Mouse (Mus musculus) forebrain, embryonic 13.5 days (tissue): ENCODE measurements around the gene Ubtd1. TPM values are rescaled to one million over a fixed set of nuclear protein-coding genes. Genes with fewer than 3 reads are reported as not detected.

Experiments used
- ATAC-seq: fragments of 200-750 bp; cut with Nextera tagmentation; 2 replicates; pipeline ENCODE4 v1.8.0; 2017
- H3K27ac ChIP-seq: fragments of 300-500 bp; sonication (generic); 2 replicates; pipeline ENCODE4 v1.5.1; 2015; ENCODE audit warnings: inconsistent platforms, mild to moderate bottlenecking, moderate library complexity
- H3K27me3 ChIP-seq: fragments of 300-500 bp; sonication (generic); 2 replicates; pipeline ENCODE4 v1.6.1; 2015; ENCODE audit warnings: mild to moderate bottlenecking, inconsistent platforms
- H3K36me3 ChIP-seq: fragments of 300-500 bp; sonication (generic); 2 replicates; pipeline ENCODE4 v1.6.1; 2015; ENCODE audit warnings: mild to moderate bottlenecking, inconsistent platforms; ENCODE audit not compliant: poor library complexity, severe bottlenecking
- H3K4me1 ChIP-seq: fragments of 300-500 bp; sonication (generic); 2 replicates; pipeline ENCODE4 v1.6.1; 2015; ENCODE audit warnings: inconsistent platforms
- H3K4me2 ChIP-seq: fragments of 300-500 bp; sonication (generic); 2 replicates; pipeline ENCODE4 v1.6.1; 2015; ENCODE audit warnings: inconsistent platforms, mild to moderate bottlenecking, moderate library complexity
- H3K4me3 ChIP-seq: fragments of 300-500 bp; sonication (generic); 2 replicates; pipeline ENCODE4 v1.5.1; 2015; ENCODE audit warnings: mild to moderate bottlenecking, inconsistent platforms
- H3K9ac ChIP-seq: fragments of 300-500 bp; sonication (generic); 2 replicates; pipeline ENCODE4 v1.6.1; 2015; ENCODE audit warnings: mild to moderate bottlenecking, inconsistent platforms
- H3K9me3 ChIP-seq: fragments of 300-500 bp; sonication (generic); replicated peaks from 2 replicates; pipeline ENCODE4 v1.6.1; 2016; ENCODE audit warnings: inconsistent platforms
- WGBS: fragments of 180-500 bp; shearing (Covaris S2); methylation state at CpG from one replicate; pipeline ENCODE4 v1.1.7; 2015; 5-methylcytosine and 5-hydroxymethylcytosine counted together
- polyA plus RNA-seq: library from polyadenylated mRNA; unstranded; fragments of >200 nt; fragmentation: Nextera tagmentation; extraction: Ambion mirVana; gene quantifications from 2 replicates; pipeline ENCODE4 v1.2.1, GENCODE M21; 2015

Ubtd1 gene
- polyA plus RNA-seq: 5.7 and 5.8 TPM in 2 replicates

DNA sequence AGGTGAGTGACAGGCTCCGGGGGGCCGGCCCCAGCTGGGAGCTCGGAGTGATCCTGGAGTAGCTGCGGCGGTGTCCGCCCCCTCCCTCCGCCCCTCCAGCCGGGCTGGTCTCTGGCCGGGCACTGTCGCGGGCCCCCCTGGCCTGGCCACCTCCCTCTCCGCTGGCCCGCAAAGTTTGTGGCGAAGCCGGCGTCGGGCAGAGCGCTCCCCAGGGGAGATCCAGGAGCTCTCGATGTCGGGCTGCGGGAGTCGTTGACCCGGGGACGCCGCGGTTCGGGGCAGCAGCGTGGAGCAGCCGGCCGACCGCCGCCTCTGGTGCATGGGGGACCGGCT lies at the start of gene Ubtd1:
Gene Ubtd1, plus strand, starts transcription at position 169 of the 333 bp plus-strand sequence.
- Histone ChIP-seq H3K4me2 (peak within 1 kb of the TSS; percentile 100), H3K4me1 (peaks cover 25% of the 10 kb centered on the region), H3K27ac (peak within 1 kb of the TSS; percentile 66), H3K9ac (peak within 1 kb of the TSS; percentile 81), H3K27me3 (peaks cover 16% of the 10 kb centered on the region), H3K4me3 (peak within 1 kb of the TSS; percentile 80), H3K36me3 (no peaks in the 10 kb centered on the region), H3K9me3 (no peaks in the 10 kb centered on the region)
- WGBS: 0% methylated on average over 24 of the region's 33 CpGs
- no peak for ATAC-seq

- peak overlapping the region; percentile 72 for H3K9ac ChIP-seq
- H3K4me3 ChIP-seq: peak overlapping the region; percentile 95
- H3K36me3 ChIP-seq: peaks cover 39% of the 10 kb centered on the region
- peak overlapping the region; percentile 95 for H3K4me2 ChIP-seq
- H3K9me3 ChIP-seq: no peaks in the 10 kb centered on the region
- peaks cover 23% of the 10 kb centered on the region for H3K4me1 ChIP-seq
- under 1% methylated on average over 28 of the region's 28 CpGs for WGBS
- ATAC-seq: peak; percentile 34; the same call in 1 of the 2 replicates
- H3K27me3 ChIP-seq: no peaks in the 10 kb centered on the region
- no peak overlapping the region for H3K27ac ChIP-seq
These were observed 48.9 kb upstream of the Ubtd1 start for GRCm38 (mm10) chr19:41932686-41933085.

- H3K4me2 ChIP-seq: peak within 1 kb of the TSS; percentile 95
- no peaks in the 10 kb centered on the region for H3K27me3 ChIP-seq
- peaks cover 23% of the 10 kb centered on the region for H3K4me1 ChIP-seq
- H3K4me3 ChIP-seq: peak within 1 kb of the TSS; percentile 95
- peaks cover 39% of the 10 kb centered on the region for H3K36me3 ChIP-seq
- H3K9me3 ChIP-seq: no peaks in the 10 kb centered on the region
- under 1% methylated on average over 47 of the region's 47 CpGs for WGBS
- peak within 1 kb of the TSS; percentile 84 for H3K9ac ChIP-seq
- peak; percentile 100 for ATAC-seq
- H3K27ac ChIP-seq: no peak within 1 kb of the TSS; the same call in 1 of the 2 replicates
These were observed 48.1 kb upstream of the Ubtd1 start, which contains the start of the genes Exosc1 and Zdhhc16 for GRCm38 (mm10) chr19:41933179-41934086. Gene Exosc1 (minus strand): TSS chr19:41933423. Gene Zdhhc16 (plus strand): TSS chr19:41933480.

DNA sequence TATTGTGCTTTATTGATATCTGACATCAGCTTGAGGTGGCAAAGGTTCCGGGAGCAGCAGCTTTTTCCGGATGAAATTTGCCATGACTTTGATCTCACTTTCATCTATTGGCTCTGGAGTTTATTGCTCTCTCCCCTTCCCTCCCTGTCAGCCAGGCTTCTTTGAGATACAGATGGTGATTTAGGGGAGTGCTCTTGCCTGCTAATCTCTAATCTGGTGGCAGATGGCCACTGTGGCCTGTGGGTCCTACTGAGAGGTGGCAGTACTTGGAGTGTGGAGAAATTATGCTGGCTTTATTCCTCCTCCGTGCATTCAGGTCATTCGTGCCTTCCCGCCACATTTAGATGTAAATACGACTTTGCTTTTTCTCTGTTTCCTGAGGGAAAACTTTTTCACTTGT lies 47.4 kb upstream of the Ubtd1 start:
- H3K27me3 ChIP-seq: no peaks in the 10 kb centered on the region
- H3K4me3 ChIP-seq: peak overlapping the region; percentile 95
- H3K9me3 ChIP-seq: no peaks in the 10 kb centered on the region
- H3K36me3 ChIP-seq: peaks cover 38% of the 10 kb centered on the region
- peak overlapping the region; percentile 95 for H3K4me2 ChIP-seq
- no peak for ATAC-seq
- H3K27ac ChIP-seq: no peak overlapping the region; the same call in 1 of the 2 replicates
- H3K9ac ChIP-seq: peak overlapping the region; percentile 84
- 39% methylated on average over 6 of the region's 6 CpGs for WGBS
- H3K4me1 ChIP-seq: peaks cover 23% of the 10 kb centered on the region

DNA sequence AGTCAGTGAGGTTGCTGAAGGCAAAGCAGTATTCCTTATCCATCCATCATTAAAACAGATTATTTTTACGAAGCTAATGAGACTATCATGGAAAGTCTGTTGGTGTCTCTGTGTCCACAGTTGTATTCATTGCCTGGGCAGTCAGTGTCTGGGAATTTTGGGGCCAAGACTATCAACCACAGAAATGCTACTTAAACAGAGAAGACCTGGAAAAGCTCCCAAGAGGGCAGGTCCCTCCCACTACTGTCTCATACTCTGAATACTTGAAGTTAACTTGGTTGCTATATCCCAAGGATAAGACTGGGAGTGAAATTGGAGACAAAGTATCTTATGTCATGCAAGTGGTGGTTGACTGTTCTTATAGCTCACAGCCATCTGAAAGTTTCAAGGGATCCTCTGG lies 45.6 kb upstream of the Ubtd1 start:
- Histone ChIP-seq H3K27me3 (no peaks in the 10 kb centered on the region), H3K4me1 (peaks cover 23% of the 10 kb centered on the region), H3K9ac (no peak overlapping the region), H3K4me2 (no peak overlapping the region), H3K27ac (no peak overlapping the region), H3K9me3 (no peaks in the 10 kb centered on the region), H3K4me3 (no peak overlapping the region), H3K36me3 (peaks cover 43% of the 10 kb centered on the region)
- WGBS: 88% methylated on average over 1 of the region's 1 CpGs
- no peak for ATAC-seq

- no peaks in the 10 kb centered on the region for H3K9me3 ChIP-seq
- 95% methylated on average over 5 of the region's 5 CpGs for WGBS
- no peak overlapping the region for H3K4me3 ChIP-seq
- H3K36me3 ChIP-seq: peaks cover 70% of the 10 kb centered on the region
- peaks cover 12% of the 10 kb centered on the region for H3K4me1 ChIP-seq
- H3K27ac ChIP-seq: no peak overlapping the region
- no peak overlapping the region for H3K9ac ChIP-seq
- no peak for ATAC-seq
- no peaks in the 10 kb centered on the region for H3K27me3 ChIP-seq
- H3K4me2 ChIP-seq: no peak overlapping the region
These were observed 43.0 kb upstream of the Ubtd1 start for GRCm38 (mm10) chr19:41938539-41938938.

GRCm38 (mm10) chr19:41943841-41944240 lies 37.7 kb upstream of the Ubtd1 start:
- H3K9me3 ChIP-seq: no peaks in the 10 kb centered on the region
- no peaks in the 10 kb centered on the region for H3K4me1 ChIP-seq
- H3K27ac ChIP-seq: no peak overlapping the region
- H3K4me2 ChIP-seq: no peak overlapping the region
- ATAC-seq: no peak
- 90% methylated on average over 7 of the region's 7 CpGs for WGBS
- no peaks in the 10 kb centered on the region for H3K27me3 ChIP-seq
- no peak overlapping the region for H3K9ac ChIP-seq
- no peak overlapping the region for H3K4me3 ChIP-seq
- H3K36me3 ChIP-seq: peaks cover 96% of the 10 kb centered on the region

GRCm38 (mm10) chr19:41952287-41952686 lies 29.3 kb upstream of the Ubtd1 start:
- Histone ChIP-seq H3K9me3 (no peaks in the 10 kb centered on the region), H3K36me3 (peaks cover 98% of the 10 kb centered on the region), H3K27ac (no peak overlapping the region), H3K9ac (no peak overlapping the region), H3K4me3 (no peak overlapping the region), H3K4me1 (no peaks in the 10 kb centered on the region), H3K27me3 (no peaks in the 10 kb centered on the region), H3K4me2 (no peak overlapping the region)
- ATAC-seq: no peak
- WGBS: 84% methylated on average over 4 of the region's 4 CpGs

- WGBS: 92% methylated on average over 3 of the region's 3 CpGs
- no peak for ATAC-seq
- Histone ChIP-seq H3K27ac (no peak overlapping the region), H3K9me3 (no peaks in the 10 kb centered on the region), H3K4me3 (no peak overlapping the region), H3K4me1 (no peaks in the 10 kb centered on the region), H3K36me3 (peaks cover 97% of the 10 kb centered on the region), H3K4me2 (no peak overlapping the region), H3K27me3 (no peaks in the 10 kb centered on the region), H3K9ac (no peak overlapping the region)
These were observed 28.0 kb upstream of the Ubtd1 start for GRCm38 (mm10) chr19:41953574-41953973.

- H3K27ac ChIP-seq: no peak overlapping the region
- peaks cover 48% of the 10 kb centered on the region for H3K36me3 ChIP-seq
- 96% methylated on average over 7 of the region's 7 CpGs for WGBS
- no peaks in the 10 kb centered on the region for H3K9me3 ChIP-seq
- ATAC-seq: no peak
- no peak overlapping the region for H3K9ac ChIP-seq
- no peak overlapping the region for H3K4me2 ChIP-seq
- H3K4me1 ChIP-seq: peaks cover 10% of the 10 kb centered on the region
- H3K27me3 ChIP-seq: no peaks in the 10 kb centered on the region
- H3K4me3 ChIP-seq: no peak overlapping the region
These were observed 11.9 kb upstream of the Ubtd1 start for GRCm38 (mm10) chr19:41969618-41970017.

DNA sequence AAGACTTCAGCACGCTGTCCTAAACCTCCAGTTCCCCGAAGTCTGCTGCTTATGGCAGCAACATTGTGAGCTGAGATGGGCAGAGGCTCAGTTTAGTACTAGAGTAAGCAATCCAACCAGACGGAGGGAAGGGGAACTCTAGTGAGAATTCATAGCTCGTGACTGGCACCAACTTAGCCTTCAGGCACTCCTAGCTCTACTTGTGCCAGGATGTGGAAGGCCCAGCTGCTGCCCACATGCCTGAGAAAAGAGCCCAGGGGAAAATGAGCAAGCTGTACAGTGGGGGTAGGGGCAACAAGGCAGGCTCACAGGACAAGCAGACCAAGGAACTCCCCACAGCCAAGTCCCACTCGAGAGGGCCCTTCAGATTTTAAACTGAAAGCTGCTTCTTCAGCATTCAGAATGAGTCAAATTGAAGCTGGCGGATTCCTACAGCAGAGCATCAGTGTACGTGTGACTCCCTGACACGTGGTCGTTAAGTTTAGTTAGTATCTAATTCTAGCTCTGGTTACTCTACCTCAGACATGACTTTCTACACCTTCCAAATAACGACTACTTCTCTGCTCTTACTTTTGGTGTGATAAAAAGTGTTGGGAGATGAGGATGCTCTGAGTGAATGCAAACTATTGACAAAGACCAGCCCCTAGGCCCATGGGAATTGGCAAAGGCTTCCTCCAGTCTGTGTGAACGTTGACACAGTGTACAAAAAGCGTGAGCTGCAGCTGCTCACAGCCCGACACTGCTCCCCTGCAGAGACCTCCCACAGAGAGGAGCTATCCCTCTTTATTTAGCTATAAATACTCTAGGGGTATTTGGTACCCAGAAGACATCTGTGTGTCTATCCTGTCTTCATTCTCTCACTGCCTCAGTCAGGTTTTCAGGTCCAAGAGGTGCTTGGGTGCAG lies 7.4 kb upstream of the Ubtd1 start:
- H3K4me3 ChIP-seq: no peak overlapping the region
- H3K4me1 ChIP-seq: peaks cover 15% of the 10 kb centered on the region
- WGBS: 58% methylated on average over 13 of the region's 13 CpGs
- peaks cover 6% of the 10 kb centered on the region; the same call in 1 of the 2 replicates for H3K36me3 ChIP-seq
- H3K27me3 ChIP-seq: no peaks in the 10 kb centered on the region
- no peak for ATAC-seq
- H3K4me2 ChIP-seq: no peak overlapping the region
- peak overlapping the region; percentile 10; the same call in 1 of the 2 replicates for H3K9ac ChIP-seq
- no peaks in the 10 kb centered on the region for H3K9me3 ChIP-seq
- no peak overlapping the region for H3K27ac ChIP-seq

GRCm38 (mm10) chr19:41980422-41980818 lies 1.1 kb upstream of the Ubtd1 start:
- Histone ChIP-seq H3K4me1 (peaks cover 25% of the 10 kb centered on the region), H3K4me2 (peak overlapping the region; percentile 100), H3K27me3 (peaks cover 16% of the 10 kb centered on the region), H3K27ac (peak overlapping the region; percentile 66), H3K36me3 (no peaks in the 10 kb centered on the region), H3K9ac (peak overlapping the region; percentile 81), H3K4me3 (peak overlapping the region; percentile 80), H3K9me3 (no peaks in the 10 kb centered on the region)
- peak; percentile 12 for ATAC-seq
- under 1% methylated on average over 16 of the region's 16 CpGs for WGBS
